Mouse (Mus musculus) left cerebral cortex, adult 2 months (tissue): Measurements from ENCODE around the gene Cox11. TPM values are rescaled to one million over a fixed set of nuclear protein-coding genes. Genes with fewer than 3 reads are reported as not detected.

Experiments used
- DNase-seq, 2 experiments: peaks; one replicate each; pipeline ENCODE4 v3.0.0; 2021 to 2022; ENCODE audit warnings: low spot score in 2 of 2, mixed read lengths in 1 of 2; ENCODE audit errors: extremely low spot score in 1 of 2
- H3K27ac ChIP-seq: fragments of 200-600 bp; 2 replicates; pipeline ENCODE4 v1.8.1; 2022
- H3K4me3 ChIP-seq: fragments of 200-600 bp; 2 replicates; pipeline ENCODE4 v1.8.1; 2022
- CTCF ChIP-seq: fragments of 200-600 bp; IDR thresholded peaks from 2 replicates; pipeline ENCODE4 v1.8.1; 2022; ENCODE audit warnings: antibody characterized with exemption, mild to moderate bottlenecking, moderate library complexity
- intact Hi-C: fragments of 180-260 bp; cut with DNase I; formaldehyde crosslinking; loops from one replicate; pipeline ENCODE4 v1.15.1; 2025
- total RNA-seq, 2 experiments: library from RNA; stranded (reverse); gene quantifications; 2 replicates each; pipeline ENCODE4 v1.2.3; 2021

Cox11 gene
- total RNA-seq, 2 experiments from 2014 or later, result 26.7 to 32.5 TPM

GRCm38 (mm10) chr11:90632480-90632879, 5.5 kb upstream of the Cox11 start:
- Histone ChIP-seq H3K4me3 (no peak overlapping the region), H3K27ac (no peak overlapping the region)
- intact Hi-C loops, result no loop called here
- no peak for TF ChIP-seq CTCF
- no peak for DNase-seq

- TF ChIP-seq CTCF, result no peak
- intact Hi-C loops, result no loop called here
- no peak overlapping the region for H3K27ac ChIP-seq
- H3K4me3 ChIP-seq, result no peak overlapping the region
- DNase-seq, result no peak
Observed at GRCm38 (mm10) chr11:90634661-90635060, 3.3 kb upstream of the Cox11 start.

- TF ChIP-seq CTCF, result no peak
- intact Hi-C loops, result no loop called here
- Histone ChIP-seq H3K27ac (peak overlapping the region; percentile 93), H3K4me3 (peak overlapping the region; percentile 96)
- no peak for DNase-seq
Observed at GRCm38 (mm10) chr11:90638312-90638830, 398 bp downstream of the Cox11 start.

GRCm38 (mm10) chr11:90649777-90650176, 11.8 kb downstream of the Cox11 start:
- TF ChIP-seq CTCF, result no peak
- intact Hi-C loops, result no loop called here
- no peak for DNase-seq
- Histone ChIP-seq H3K4me3 (no peak overlapping the region), H3K27ac (no peak overlapping the region)

GRCm38 (mm10) chr11:90650231-90650885, 12.4 kb downstream of the Cox11 start:
- Histone ChIP-seq H3K4me3 (no peak overlapping the region), H3K27ac (no peak overlapping the region)
- no peak for DNase-seq
- no peak for TF ChIP-seq CTCF
- intact Hi-C loops, result no loop called here

GRCm38 (mm10) chr11:90652603-90653002, 14.6 kb downstream of the Cox11 start:
- intact Hi-C loops, result no loop called here
- TF ChIP-seq CTCF, result no peak

GRCm38 (mm10) chr11:90657527-90657926, 19.6 kb downstream of the Cox11 start:
- DNase-seq, result no peak
- H3K4me3 ChIP-seq, result no peak overlapping the region
- TF ChIP-seq CTCF, result no peak
- intact Hi-C loops, result no loop called here
- no peak overlapping the region for H3K27ac ChIP-seq

More at GRCm38 (mm10) chr11:90652603-90653002, 14.6 kb downstream of the Cox11 start:
- no peak overlapping the region for H3K4me3 ChIP-seq
- DNase-seq, result no peak
- H3K27ac ChIP-seq, result no peak overlapping the region

- intact Hi-C loops, result no loop called here
- TF ChIP-seq CTCF, result no peak
- H3K4me3 ChIP-seq, result no peak overlapping the region
- no peak for DNase-seq
- no peak overlapping the region for H3K27ac ChIP-seq
Observed at GRCm38 (mm10) chr11:90660662-90661061, 22.7 kb downstream of the Cox11 start.

- Histone ChIP-seq H3K4me3 (no peak overlapping the region), H3K27ac (no peak overlapping the region)
- TF ChIP-seq CTCF, result no peak
- DNase-seq, result no peak
- intact Hi-C loops, result no loop called here
Observed at GRCm38 (mm10) chr11:90663052-90663451, 25.1 kb downstream of the Cox11 start.

- intact Hi-C loops, result no loop called here
- H3K27ac ChIP-seq, result no peak overlapping the region; the same call in 1 of the 2 replicates
- no peak overlapping the region for H3K4me3 ChIP-seq
- no peak for TF ChIP-seq CTCF
- DNase-seq, result no peak
Observed at GRCm38 (mm10) chr11:90663618-90664297, 25.8 kb downstream of the Cox11 start.

GRCm38 (mm10) chr11:90664345-90664986, 26.5 kb downstream of the Cox11 start:
- intact Hi-C loops, result no loop called here
- TF ChIP-seq CTCF, result no peak
- H3K27ac ChIP-seq, result peak overlapping the region; percentile 66; the same call in 1 of the 2 replicates

GRCm38 (mm10) chr11:90665161-90665560, 27.2 kb downstream of the Cox11 start:
- intact Hi-C loops, result no loop called here

More at GRCm38 (mm10) chr11:90664345-90664986, 26.5 kb downstream of the Cox11 start:
- no peak overlapping the region for H3K4me3 ChIP-seq
- DNase-seq, result no peak

More at GRCm38 (mm10) chr11:90665161-90665560, 27.2 kb downstream of the Cox11 start:
- H3K4me3 ChIP-seq, result no peak overlapping the region
- no peak for TF ChIP-seq CTCF
- DNase-seq, result no peak
- peak overlapping the region; percentile 66 for H3K27ac ChIP-seq
